Comparison of ENCODE assay signal across 8 mouse cellular contexts in the genomic region with DNA sequence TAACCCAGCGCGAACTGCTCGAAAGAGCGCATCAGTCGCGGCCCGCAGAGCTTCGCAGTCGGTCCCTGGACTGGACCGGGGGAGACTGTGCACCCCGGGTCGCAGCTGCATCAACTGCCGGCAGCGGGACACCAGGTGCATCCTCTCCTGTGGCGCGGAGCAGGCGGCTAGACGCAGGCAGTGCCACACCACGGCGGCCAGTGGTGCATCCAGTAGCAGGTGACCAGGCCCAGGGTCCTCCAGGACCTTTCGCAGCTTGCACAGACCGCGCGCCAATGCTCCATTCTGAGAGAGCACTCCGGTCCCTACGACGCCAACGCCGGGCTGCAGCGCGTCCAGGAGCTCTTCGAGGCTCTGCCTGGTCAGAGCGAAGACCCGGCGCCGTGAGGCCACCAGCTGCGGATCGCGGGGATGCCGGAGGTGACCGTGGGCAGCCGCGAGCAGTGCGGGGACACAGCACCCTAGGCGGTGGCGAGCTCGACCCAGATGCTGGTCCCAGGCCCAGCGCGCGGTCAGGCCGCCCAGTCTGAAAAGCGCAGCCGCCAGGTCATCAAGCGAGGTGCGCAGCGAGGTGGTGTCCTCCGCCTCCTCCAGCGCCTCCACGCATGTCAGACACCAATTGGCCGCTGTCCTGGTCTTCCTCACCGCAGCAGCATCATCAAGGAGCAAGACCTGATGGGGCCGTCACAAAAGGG. TPM values are rescaled to one million over a fixed set of nuclear protein-coding genes. Genes with fewer than 3 reads are reported as not detected.
DNase-seq lines count a peak whose midpoint lies in the region; ATAC-seq and TF ChIP-seq lines count a peak whose summit lies in the region.

No protein-coding gene starts in this region.

- H3K9ac ChIP-seq in kidney, embryonic 16.5 days (replicated peaks; ENCODE audit: low read length), result peak overlapping the region; percentile 57
- H3K9ac ChIP-seq in embryonic facial prominence, embryonic 12.5 days, result peak overlapping the region; percentile 65
- peak overlapping the region; percentile 80 for H3K9ac ChIP-seq in hindbrain, embryonic 13.5 days
- no peak overlapping the region for H3K9ac ChIP-seq in lung, postnatal 0 days (replicated peaks; ENCODE audit: low read depth)

- H3K4me2 ChIP-seq in kidney, embryonic 16.5 days (replicated peaks; ENCODE audit: low read depth, low read length), result peak overlapping the region; percentile 74
- peak overlapping the region; percentile 92 for H3K4me2 ChIP-seq in embryonic facial prominence, embryonic 12.5 days (replicated peaks)
- H3K4me2 ChIP-seq in hindbrain, embryonic 13.5 days, result peak overlapping the region; percentile 97
- peak overlapping the region; percentile 68 for H3K4me2 ChIP-seq in lung, postnatal 0 days (replicated peaks; ENCODE audit: low read depth, low read length)

- peak; percentile 73 for ATAC-seq in kidney, embryonic 16.5 days (ENCODE audit: low FRiP score, low TSS enrichment)
- ATAC-seq in embryonic facial prominence, embryonic 12.5 days (ENCODE audit: insufficient number of reproducible peaks, insufficient read depth, low FRiP score, low TSS enrichment), result 0 out of 2 replicates have a peak, but pooled peaks have one; percentile 35
- peak; percentile 89 for ATAC-seq in hindbrain, embryonic 13.5 days (ENCODE audit: low FRiP score)
- ATAC-seq in lung, postnatal 0 days, result peak; percentile 52
- ATAC-seq in activated CD4-positive, CD25-positive, alpha-beta regulatory T cell, adult 4 months, result no peak

- peaks cover 33% of the 10 kb centered on the region for H3K27me3 ChIP-seq in kidney, embryonic 16.5 days (ENCODE audit: insufficient read depth, low read length)
- peaks cover 42% of the 10 kb centered on the region for H3K27me3 ChIP-seq in embryonic facial prominence, embryonic 12.5 days
- H3K27me3 ChIP-seq in hindbrain, embryonic 13.5 days, result peaks cover 41% of the 10 kb centered on the region
- 0 out of 2 replicates have a peak, but pooled peaks cover 4% of the 10 kb centered on the region for H3K27me3 ChIP-seq in lung, postnatal 0 days (replicated peaks; ENCODE audit: insufficient read depth, low read length)

- no peak for TF ChIP-seq CTCF in bone marrow macrophage, adult 2 months (IDR thresholded peaks at IDR 0.05; ENCODE audit: low read depth, low read length)
- no peak for TF ChIP-seq CTCF in lung, postnatal 0 days (IDR thresholded peaks at IDR 0.05)

- peak overlapping the region; percentile 46 for H3K4me3 ChIP-seq in kidney, embryonic 16.5 days (ENCODE audit: low read length)
- peak overlapping the region; percentile 53 for H3K4me3 ChIP-seq in bone marrow macrophage, adult 2 months (ENCODE audit: insufficient read depth, low read length)
- H3K4me3 ChIP-seq in embryonic facial prominence, embryonic 12.5 days, result peak overlapping the region; percentile 47
- peak overlapping the region; percentile 50 for H3K4me3 ChIP-seq in hindbrain, embryonic 13.5 days
- peak overlapping the region; percentile 37 for H3K4me3 ChIP-seq in lung, postnatal 0 days (ENCODE audit: low read depth, low read length)

- H3K4me1 ChIP-seq in kidney, embryonic 16.5 days (ENCODE audit: insufficient read depth, low read length), result peaks cover 15% of the 10 kb centered on the region
- H3K4me1 ChIP-seq in bone marrow macrophage, adult 2 months (ENCODE audit: control insufficient read depth, insufficient read depth, low read length), result peaks cover 8% of the 10 kb centered on the region
- H3K4me1 ChIP-seq in embryonic facial prominence, embryonic 12.5 days, result peaks cover 11% of the 10 kb centered on the region
- H3K4me1 ChIP-seq in hindbrain, embryonic 13.5 days (replicated peaks), result peaks cover 14% of the 10 kb centered on the region
- H3K4me1 ChIP-seq in lung, postnatal 0 days (ENCODE audit: insufficient read depth, low read depth, low read length), result peaks cover 8% of the 10 kb centered on the region; the same call in 1 of the 2 replicates

- TF ChIP-seq EP300 in lung, postnatal 0 days (IDR thresholded peaks at IDR 0.05), result no peak

- H3K27ac ChIP-seq in kidney, embryonic 16.5 days (ENCODE audit: low read length), result no peak overlapping the region
- H3K27ac ChIP-seq in bone marrow macrophage, adult 2 months (ENCODE audit: insufficient read depth, low read depth, low read length), result no peak overlapping the region
- no peak overlapping the region for H3K27ac ChIP-seq in embryonic facial prominence, embryonic 12.5 days
- H3K27ac ChIP-seq in hindbrain, embryonic 13.5 days, result peak overlapping the region; percentile 20; the same call in 1 of the 2 replicates
- H3K27ac ChIP-seq in lung, postnatal 0 days (ENCODE audit: low read length), result no peak overlapping the region

- WGBS in kidney, embryonic 16.5 days, result 1% methylated on average over 62 of the region's 62 CpGs
- 3% methylated on average over 62 of the region's 62 CpGs for WGBS in embryonic facial prominence, embryonic 12.5 days
- 2% methylated on average over 62 of the region's 62 CpGs for WGBS in hindbrain, embryonic 13.5 days
- 2% methylated on average over 62 of the region's 62 CpGs for WGBS in lung, postnatal 0 days

- H3K9me3 ChIP-seq in kidney, embryonic 16.5 days (ENCODE audit: low read length), result no peaks in the 10 kb centered on the region
- no peaks in the 10 kb centered on the region for H3K9me3 ChIP-seq in embryonic facial prominence, embryonic 12.5 days
- no peaks in the 10 kb centered on the region for H3K9me3 ChIP-seq in hindbrain, embryonic 13.5 days
- H3K9me3 ChIP-seq in lung, postnatal 0 days (ENCODE audit: low read length), result no peaks in the 10 kb centered on the region

- H3K36me3 ChIP-seq in kidney, embryonic 16.5 days (ENCODE audit: insufficient read depth, low read length), result no peaks in the 10 kb centered on the region
- H3K36me3 ChIP-seq in embryonic facial prominence, embryonic 12.5 days, result no peaks in the 10 kb centered on the region
- H3K36me3 ChIP-seq in hindbrain, embryonic 13.5 days, result no peaks in the 10 kb centered on the region
- H3K36me3 ChIP-seq in lung, postnatal 0 days (ENCODE audit: insufficient read depth, low read length), result no peaks in the 10 kb centered on the region

- TF ChIP-seq POLR2A in bone marrow macrophage, adult 2 months (IDR thresholded peaks at IDR 0.05; ENCODE audit: borderline replicate concordance, low read depth, low read length), result no peak

- no peak for DNase-seq in kidney, adult 11 months
- peak; percentile 18 for DNase-seq in lung, postnatal 0 days (ENCODE audit: low spot score)
- peak; percentile 32 for DNase-seq in right cerebral cortex, postnatal 4 days

RNA-seq across cellular contexts. Expression of a gene that starts 8.9 kb away (rescaled TPM):
- 0.04 TPM in 1 of 2 replicates, not detected in the other for polyA plus RNA-seq in kidney, embryonic 16.5 days (2015; fragmentation: Nextera tagmentation; extraction: Ambion mirVana)
- polyA plus RNA-seq in bone marrow macrophage, adult 2 months (2012; ENCODE audit: insufficient read depth, insufficient read length, missing spikeins), result not detected in 2 replicates
- polyA plus RNA-seq in embryonic facial prominence, embryonic 12.5 days (2016; fragmentation: Nextera tagmentation; extraction: Ambion mirVana), result 0.08 and 0.13 TPM in 2 replicates
- polyA plus RNA-seq in hindbrain, embryonic 13.5 days (2015; fragmentation: Nextera tagmentation; extraction: Ambion mirVana), result 0.67 and 0.77 TPM in 2 replicates
- polyA plus RNA-seq in lung, postnatal 0 days (2015; fragmentation: Nextera tagmentation; extraction: Ambion mirVana), result 0.18 and 0.23 TPM in 2 replicates
- not detected for polyA plus RNA-seq in activated CD4-positive, CD25-positive, alpha-beta regulatory T cell, adult 4 months (2017; shearing (Covaris generic))

RNA-seq across cellular contexts. Expression of a gene that starts 26.7 kb away (rescaled TPM):
- 13.4 TPM in 2 replicates for polyA plus RNA-seq in kidney, embryonic 16.5 days (2015; fragmentation: Nextera tagmentation; extraction: Ambion mirVana)
- polyA plus RNA-seq in bone marrow macrophage, adult 2 months (2012; ENCODE audit: insufficient read depth, insufficient read length, missing spikeins), result 5.9 and 7.5 TPM in 2 replicates
- polyA plus RNA-seq in embryonic facial prominence, embryonic 12.5 days (2016; fragmentation: Nextera tagmentation; extraction: Ambion mirVana), result 19.3 and 20.9 TPM in 2 replicates
- polyA plus RNA-seq in hindbrain, embryonic 13.5 days (2015; fragmentation: Nextera tagmentation; extraction: Ambion mirVana), result 33.0 and 33.8 TPM in 2 replicates
- 10.0 and 11.6 TPM in 2 replicates for polyA plus RNA-seq in lung, postnatal 0 days (2015; fragmentation: Nextera tagmentation; extraction: Ambion mirVana)
- 1 to 10 TPM in 1 of 2 experiments, under 1 TPM in 1; 0.77 to 2.2 TPM for polyA plus RNA-seq in activated CD4-positive, CD25-positive, alpha-beta regulatory T cell, adult 4 months (2017; shearing (Covaris generic))
